Mouse (Mus musculus) CH12.LX (cell line): ENCODE data around the gene Depdc1b. TPM values are rescaled to one million over a fixed set of nuclear protein-coding genes. Genes with fewer than 3 reads are reported as not detected.

Experiments used
- DNase-seq: peaks from one replicate; pipeline ENCODE4 v3.0.0-alpha.2; 2013; ENCODE audit errors: extremely low read depth
- H3K27ac ChIP-seq: 2 replicates; pipeline ENCODE4 v1.5.1; 2012; ENCODE audit warnings: low read depth, mild to moderate bottlenecking, control low read depth, moderate library complexity; ENCODE audit not compliant: insufficient read depth
- H3K27me3 ChIP-seq: replicated peaks from 2 replicates; pipeline ENCODE3; 2012; ENCODE audit warnings: inconsistent platforms
- H3K36me3 ChIP-seq, 2 experiments: replicated peaks in 1 of 2; 2 replicates each; pipeline versions ENCODE3 to v1.6.1; 2012; ENCODE audit warnings: inconsistent platforms in 1 of 2, low read length in 1 of 2, mild to moderate bottlenecking in 1 of 2, mixed read lengths in 1 of 2, moderate library complexity in 1 of 2; ENCODE audit not compliant: control insufficient read depth in 1 of 2, insufficient read depth in 1 of 2
- H3K4me1 ChIP-seq, 2 experiments: 2 replicates each; pipeline ENCODE4 v1.6.1; 2012; ENCODE audit warnings: inconsistent platforms in 1 of 2, moderate library complexity in 1 of 2; ENCODE audit not compliant: insufficient read depth in 2 of 2, control insufficient read depth in 1 of 2
- H3K4me2 ChIP-seq: 2 replicates; pipeline ENCODE4 v1.6.1; 2012; ENCODE audit warnings: low read depth, mild to moderate bottlenecking, control low read depth; ENCODE audit not compliant: poor library complexity, insufficient read depth, severe bottlenecking
- H3K4me3 ChIP-seq, 3 experiments: fragments of 150-350 bp in 1 of 3; sonication (generic) in 1 of 3; replicated peaks in 1 of 3; 2 replicates each; pipeline versions ENCODE3 to v1.5.1; 2011 to 2012; ENCODE audit warnings: low read depth in 2 of 3, low read length in 2 of 3, mild to moderate bottlenecking in 2 of 3, moderate library complexity in 2 of 3, control low read depth in 1 of 3, improper control_type of control experiment in 1 of 3, inconsistent platforms in 1 of 3, mixed read lengths in 1 of 3; ENCODE audit not compliant: poor library complexity in 1 of 3
- H3K79me2 ChIP-seq: replicated peaks from 2 replicates; pipeline ENCODE4 v1.6.1; 2012; ENCODE audit warnings: mild to moderate bottlenecking, moderate library complexity; ENCODE audit not compliant: control insufficient read depth, poor library complexity, insufficient read depth, severe bottlenecking; ENCODE audit errors: extremely low read depth
- H3K9ac ChIP-seq: 2 replicates; pipeline ENCODE4 v1.6.1; 2012; ENCODE audit warnings: low read depth, mild to moderate bottlenecking, control low read depth, moderate library complexity; ENCODE audit not compliant: insufficient read depth
- H3K9me3 ChIP-seq: replicated peaks from 2 replicates; pipeline ENCODE3; 2012; ENCODE audit warnings: low read length, inconsistent platforms, mixed read lengths
- BHLHE40 ChIP-seq: IDR thresholded peaks from 2 replicates; pipeline ENCODE4 v1.6.1; 2011; ENCODE audit warnings: mild to moderate bottlenecking, low read depth, low read length, improper control_type of control experiment
- CHD1 ChIP-seq: IDR thresholded peaks from 2 replicates; pipeline ENCODE4 v1.6.1; 2012; ENCODE audit warnings: low read depth, low read length, improper control_type of control experiment, inconsistent platforms
- CHD2 ChIP-seq: IDR thresholded peaks from 2 replicates; pipeline ENCODE4 v1.6.1; 2011; ENCODE audit warnings: low read length, improper control_type of control experiment
- CTCF ChIP-seq, 2 experiments: IDR thresholded peaks in 1 of 2; conservative IDR thresholded peaks in 1 of 2; 2 replicates each; pipeline ENCODE4 v1.5.1; 2011 to 2012; ENCODE audit warnings: low read depth in 2 of 2, low read length in 2 of 2, improper control_type of control experiment in 1 of 2, inconsistent platforms in 1 of 2, mild to moderate bottlenecking in 1 of 2, moderate library complexity in 1 of 2
- E2F4 ChIP-seq: IDR thresholded peaks from 2 replicates; pipeline ENCODE4 v1.6.1; 2011; ENCODE audit warnings: low read depth, low read length, improper control_type of control experiment; ENCODE audit not compliant: insufficient replicate concordance
- EP300 ChIP-seq: IDR thresholded peaks from 2 replicates; pipeline ENCODE4 v1.6.1; 2011; ENCODE audit warnings: low read length, improper control_type of control experiment
- ETS1 ChIP-seq: conservative IDR thresholded peaks from 2 replicates; pipeline ENCODE4 v1.6.1; 2012; ENCODE audit warnings: low read depth, mild to moderate bottlenecking, inconsistent platforms, low read length, improper control_type of control experiment, moderate library complexity
- GABPA ChIP-seq: IDR thresholded peaks from 2 replicates; pipeline ENCODE4 v1.6.1; 2012; ENCODE audit warnings: low read depth, low read length, improper control_type of control experiment, inconsistent platforms; ENCODE audit not compliant: insufficient replicate concordance
- HCFC1 ChIP-seq: IDR thresholded peaks from 2 replicates; pipeline ENCODE4 v1.6.1; 2012; ENCODE audit warnings: low read depth, mild to moderate bottlenecking, inconsistent platforms, low read length, improper control_type of control experiment
- IRF4 ChIP-seq: IDR thresholded peaks from 2 replicates; pipeline ENCODE4 v1.6.1; 2014; ENCODE audit warnings: low read depth, mild to moderate bottlenecking, inconsistent platforms, low read length, improper control_type of control experiment
- JUN ChIP-seq: IDR thresholded peaks from 2 replicates; pipeline ENCODE4 v1.6.1; 2011; ENCODE audit warnings: low read depth, mild to moderate bottlenecking, low read length, improper control_type of control experiment, moderate library complexity; ENCODE audit not compliant: insufficient read depth
- KAT2A ChIP-seq: IDR thresholded peaks from 2 replicates; pipeline ENCODE4 v1.6.1; 2012; ENCODE audit warnings: low read length, improper control_type of control experiment, inconsistent platforms; ENCODE audit not compliant: insufficient replicate concordance
- MAX ChIP-seq: IDR thresholded peaks from 2 replicates; pipeline ENCODE4 v1.6.1; 2011; ENCODE audit warnings: low read length, improper control_type of control experiment
- MAZ ChIP-seq: IDR thresholded peaks from 2 replicates; pipeline ENCODE4 v1.6.1; 2012; ENCODE audit warnings: low read depth, mild to moderate bottlenecking, inconsistent platforms, low read length, improper control_type of control experiment, moderate library complexity
- MEF2A ChIP-seq: IDR thresholded peaks from 2 replicates; pipeline ENCODE4 v1.6.1; 2014; ENCODE audit warnings: low read depth, mild to moderate bottlenecking, inconsistent platforms, low read length, improper control_type of control experiment, borderline replicate concordance
- MXI1 ChIP-seq: IDR thresholded peaks from 2 replicates; pipeline ENCODE4 v1.6.1; 2011; ENCODE audit warnings: mild to moderate bottlenecking, low read depth, low read length, improper control_type of control experiment
- MYC ChIP-seq: IDR thresholded peaks from 2 replicates; pipeline ENCODE4 v1.6.1; 2011; ENCODE audit warnings: low read depth, mild to moderate bottlenecking, improper control_type of control experiment, low read length
- NELFE ChIP-seq: IDR thresholded peaks from 2 replicates; pipeline ENCODE4 v1.6.1; 2011; ENCODE audit warnings: low read depth, low read length, improper control_type of control experiment
- NRF1 ChIP-seq: IDR thresholded peaks from 2 replicates; pipeline ENCODE4 v1.6.1; 2014; ENCODE audit warnings: low read depth, mild to moderate bottlenecking, inconsistent platforms, low read length, improper control_type of control experiment, moderate library complexity
- PAX5 ChIP-seq: IDR thresholded peaks from 2 replicates; pipeline ENCODE4 v1.6.1; 2012; ENCODE audit warnings: low read length, inconsistent platforms, mixed read lengths
- POLR2A ChIP-seq: IDR thresholded peaks from 2 replicates; pipeline ENCODE4 v1.6.1; 2011; ENCODE audit warnings: low read depth, mild to moderate bottlenecking, improper control_type of control experiment, low read length
- POLR2AphosphoS2 ChIP-seq: IDR thresholded peaks from 2 replicates; pipeline ENCODE4 v1.6.1; 2011; ENCODE audit warnings: low read depth, low read length, improper control_type of control experiment
- RAD21 ChIP-seq: IDR thresholded peaks from 2 replicates; pipeline ENCODE4 v1.6.1; 2011; ENCODE audit warnings: low read depth, mild to moderate bottlenecking, low read length, improper control_type of control experiment, moderate library complexity
- SIN3A ChIP-seq: IDR thresholded peaks from 2 replicates; pipeline ENCODE4 v1.6.1; 2012; ENCODE audit warnings: low read length, improper control_type of control experiment, inconsistent platforms
- SMC3 ChIP-seq: IDR thresholded peaks from 2 replicates; pipeline ENCODE4 v1.6.1; 2011; ENCODE audit warnings: low read depth, low read length, improper control_type of control experiment
- TBP ChIP-seq: conservative IDR thresholded peaks from 2 replicates; pipeline ENCODE4 v1.6.1; 2011; ENCODE audit warnings: low read depth, low read length, improper control_type of control experiment
- UBTF ChIP-seq: IDR thresholded peaks from 2 replicates; pipeline ENCODE4 v1.6.1; 2012; ENCODE audit warnings: low read depth, mild to moderate bottlenecking, inconsistent platforms, low read length, improper control_type of control experiment, moderate library complexity
- USF1 ChIP-seq: IDR thresholded peaks from 2 replicates; pipeline ENCODE4 v1.6.1; 2014; ENCODE audit warnings: low read depth, mild to moderate bottlenecking, inconsistent platforms, low read length, improper control_type of control experiment
- ZC3H11A ChIP-seq: IDR thresholded peaks from 2 replicates; pipeline ENCODE4 v1.6.1; 2012; ENCODE audit warnings: low read depth, mild to moderate bottlenecking, inconsistent platforms, low read length, improper control_type of control experiment
- ZKSCAN1 ChIP-seq: IDR thresholded peaks from 2 replicates; pipeline ENCODE4 v1.6.1; 2012; ENCODE audit warnings: low read depth, inconsistent platforms, low read length, improper control_type of control experiment, borderline replicate concordance
- ZNF384 ChIP-seq: IDR thresholded peaks from 2 replicates; pipeline ENCODE4 v1.6.1; 2012; ENCODE audit warnings: low read depth, low read length, improper control_type of control experiment, inconsistent platforms
- dilution Hi-C: fragments of 300-500 bp; cut with MboI; formaldehyde crosslinking; loops from 2 replicates; pipeline ENCODE4 v1.14.3; 2020; ENCODE audit warnings: low sequenced_read_pairs; ENCODE audit not compliant: extremely low pct_unique_long_range_greater_than_20kb, extremely low pct_ligation_motif_present
- in situ Hi-C: fragments of 300-500 bp; cut with MboI; formaldehyde crosslinking; loops from 3 replicates; pipeline ENCODE4 v1.14.3; 2019; ENCODE audit warnings: low sequenced_read_pairs, low pct_ligation_motif_present, low pct_unique_long_range_greater_than_20kb, mixed read lengths
- polyA plus RNA-seq: library from polyadenylated mRNA; unstranded; fragments of >175 nt; gene quantifications from 2 replicates; pipeline ENCODE4 v1.2.1, GENCODE M21; 2012; ENCODE audit warnings: low read depth; ENCODE audit not compliant: insufficient read length
- total RNA-seq, 2 experiments: library from RNA; depleted of rRNA; stranded (reverse); fragments of 300-350 nt in 1 of 2; fragments of >200 nt in 1 of 2; gene quantifications; 2 replicates each; pipeline ENCODE4 v1.2.3; 2012 to 2014

Depdc1b gene
- total and polyA plus RNA-seq, 3 experiments: 11.1 to 17.8 (median 15.7) TPM

- TF ChIP-seq CHD2 (no peak), TBP (no peak), MYC (no peak), PAX5 (no peak), MEF2A (no peak), EP300 (no peak), ZC3H11A (no peak), MAX (no peak), IRF4 (no peak), ZKSCAN1 (no peak), E2F4 (no peak), KAT2A (no peak), ZNF384 (no peak), SMC3 (no peak), UBTF (no peak), SIN3A (no peak), MAZ (no peak), BHLHE40 (no peak), HCFC1 (no peak)
- no peaks in the 10 kb centered on the region for H3K79me2 ChIP-seq
- dilution Hi-C loops (no loop called here), in situ Hi-C loops (no loop called here)
- no peak overlapping the region for H3K4me2 ChIP-seq
- H3K27me3 ChIP-seq: no peaks in the 10 kb centered on the region
- H3K9me3 ChIP-seq: peaks cover 3% of the 10 kb centered on the region
- DNase-seq: no peak
- H3K27ac ChIP-seq: no peak overlapping the region
- no peak overlapping the region for H3K4me3 ChIP-seq
- peaks cover 0 to 7% of the 10 kb centered on the region in 2 experiments; a peak in 1 of 4 replicates for H3K4me1 ChIP-seq
- H3K36me3 ChIP-seq: peaks cover 15 to 62% of the 10 kb centered on the region in 2 experiments
- no peak overlapping the region for H3K9ac ChIP-seq
Measured at GRCm38 (mm10) chr13:108328406-108329180, 12.5 kb downstream of the Depdc1b start.

GRCm38 (mm10) chr13:108329693-108330092 is 13.6 kb downstream of the Depdc1b start:
- dilution Hi-C loops: no loop called here
- H3K4me3 ChIP-seq: no peak overlapping the region
- TF ChIP-seq MYC: peak; percentile 84
- TF ChIP-seq NRF1: no peak
- TF ChIP-seq RAD21: peak; percentile 96
- no peak for TF ChIP-seq GABPA
- TF ChIP-seq ZC3H11A: peak; percentile 55
- TF ChIP-seq ETS1: no peak
- TF ChIP-seq KAT2A: no peak
- no peak for TF ChIP-seq MXI1
- TF ChIP-seq EP300: 0 out of 2 replicates have a peak, but pooled peaks have one; percentile 20
- no peak for TF ChIP-seq USF1
- TF ChIP-seq CHD1: no peak
- TF ChIP-seq SMC3: peak; percentile 84
- TF ChIP-seq E2F4: no peak
- TF ChIP-seq MAX: no peak
- peak in 1 of 2 experiments; percentile 84; a peak in 3 of 4 replicates for TF ChIP-seq CTCF (conservative IDR thresholded peaks at IDR 0.05 in 1 of 2, IDR thresholded peaks at IDR 0.05 in 1 of 2; ENCODE audit: low read depth in 2 of 2, low read length in 2 of 2)
- no peak for TF ChIP-seq SIN3A
- no peak for TF ChIP-seq NELFE
- TF ChIP-seq PAX5: no peak
- TF ChIP-seq HCFC1: 0 out of 2 replicates have a peak, but pooled peaks have one; percentile 14
- TF ChIP-seq POLR2AphosphoS2: no peak
- TF ChIP-seq BHLHE40: no peak
- no peak for TF ChIP-seq CHD2
- TF ChIP-seq JUN: no peak
- TF ChIP-seq POLR2A: no peak

More at GRCm38 (mm10) chr13:108329693-108330092, 13.6 kb downstream of the Depdc1b start:
- H3K79me2 ChIP-seq: no peaks in the 10 kb centered on the region
- H3K36me3 ChIP-seq: peaks cover 10 to 57% of the 10 kb centered on the region in 2 experiments
- peak; percentile 69 for DNase-seq
- no peaks in the 10 kb centered on the region for H3K27me3 ChIP-seq
- H3K4me1 ChIP-seq: peaks cover 4 to 18% of the 10 kb centered on the region in 2 experiments; a peak in 3 of 4 replicates
- in situ Hi-C loops: no loop called here
- no peak overlapping the region for H3K27ac ChIP-seq
- peaks cover 3% of the 10 kb centered on the region for H3K9me3 ChIP-seq
- no peak overlapping the region for H3K4me2 ChIP-seq
- H3K9ac ChIP-seq: no peak overlapping the region
